Mouse (Mus musculus): ENCODE measurements around the gene Zbtb8os.

The Zbtb8os gene

GRCm38 (mm10) chr4:129377601-129378390, 42.3 kb downstream of the Zbtb8os start, which contains the start of gene Zbtb8a:
Gene Zbtb8a (minus strand): TSS chr4:129378116.
- DNase-seq: peak; percentile 59

- DNase-seq: no peak
Observed at GRCm38 (mm10) chr4:129379805-129380204, 44.3 kb downstream of the Zbtb8os start.

- DNase-seq: no peak
Observed at GRCm38 (mm10) chr4:129381148-129381547, 45.7 kb downstream of the Zbtb8os start.

- DNase-seq: no peak
Observed at GRCm38 (mm10) chr4:129382029-129382428, 46.5 kb downstream of the Zbtb8os start.

GRCm38 (mm10) chr4:129382488-129382887, 47.0 kb downstream of the Zbtb8os start:
- no peak for DNase-seq

- DNase-seq: no peak
Observed at GRCm38 (mm10) chr4:129383586-129383985, 48.1 kb downstream of the Zbtb8os start.

GRCm38 (mm10) chr4:129384440-129384839, 48.9 kb downstream of the Zbtb8os start:
- no peak for DNase-seq

GRCm38 (mm10) chr4:129385685-129386084, 50.2 kb downstream of the Zbtb8os start:
- DNase-seq: no peak

- no peak for DNase-seq
Observed at GRCm38 (mm10) chr4:129386269-129386946, 50.9 kb downstream of the Zbtb8os start.

- no peak for DNase-seq
Observed at GRCm38 (mm10) chr4:129386989-129387388, 51.5 kb downstream of the Zbtb8os start.

GRCm38 (mm10) chr4:129388404-129388803, 52.9 kb downstream of the Zbtb8os start:
- no peak for DNase-seq

- DNase-seq: no peak
Observed at GRCm38 (mm10) chr4:129390216-129390743, 54.8 kb downstream of the Zbtb8os start.

GRCm38 (mm10) chr4:129390936-129391557, 55.6 kb downstream of the Zbtb8os start:
- no peak for DNase-seq

- DNase-seq: peak; percentile 35
Observed at GRCm38 (mm10) chr4:129394089-129394870, 58.8 kb downstream of the Zbtb8os start.

GRCm38 (mm10) chr4:129396960-129397359, 61.5 kb downstream of the Zbtb8os start:
- DNase-seq: no peak

GRCm38 (mm10) chr4:129399813-129400212, 64.3 kb downstream of the Zbtb8os start:
- no peak for DNase-seq

Data from thymus, postnatal 14 days (tissue).